16 mouse cellular contexts compared by ENCODE assay signal in the genomic region with DNA sequence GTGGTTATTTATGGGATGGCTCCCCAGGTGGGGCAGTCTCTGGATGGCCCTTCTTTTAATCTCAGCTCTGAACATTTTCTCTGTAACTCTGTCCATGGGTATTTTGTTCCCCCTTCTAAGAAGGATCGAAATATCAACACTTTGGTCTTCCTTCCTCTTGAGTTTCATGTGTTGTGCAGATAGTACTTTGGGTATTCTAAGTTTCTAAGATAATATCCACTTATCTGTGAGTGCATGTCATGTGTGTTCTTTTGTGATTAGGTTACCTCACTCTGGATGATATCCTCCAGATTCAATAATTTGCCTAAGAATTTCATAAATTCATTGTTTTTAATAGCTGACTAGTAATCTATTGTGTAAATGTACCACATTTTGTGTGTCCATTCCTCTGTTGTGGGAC.
"Had no signal": no experiment of that assay in that cellular context is flagged by ENCODE, and none has a peak within 500 bp of the region (broad histone marks: within the 10 kb centered on the region; RNA-seq: fewer than 3 reads in every experiment).

No protein-coding gene starts in this region.

- H3K4me1 ChIP-seq: neural tube, embryonic 13.5 days; neural tube, embryonic 15.5 days; stomach, embryonic 15.5 days had no signal

- DNase-seq: retina, postnatal 1 day; right cerebral cortex, adult 18-20 months; right cerebral cortex, postnatal 14 days; right cerebral cortex, postnatal 25 days; right cerebral cortex, postnatal 4 days; spleen, adult 18-20 months; thymus, adult 18-20 months; thymus, adult 2 months; thymus, postnatal 14 days; thymus, postnatal 25 days; thymus, postnatal 36 days; thymus, postnatal 4 days had no signal

- H3K9ac ChIP-seq: neural tube, embryonic 13.5 days; neural tube, embryonic 15.5 days; stomach, embryonic 15.5 days had no signal

- H3K27me3 ChIP-seq: neural tube, embryonic 13.5 days; neural tube, embryonic 15.5 days; stomach, embryonic 15.5 days had no signal

- H3K4me3 ChIP-seq: neural tube, embryonic 13.5 days; neural tube, embryonic 15.5 days; stomach, embryonic 15.5 days had no signal

- H3K9me3 ChIP-seq: neural tube, embryonic 13.5 days; neural tube, embryonic 15.5 days; stomach, embryonic 15.5 days had no signal

- H3K27ac ChIP-seq: neural tube, embryonic 13.5 days; neural tube, embryonic 15.5 days; stomach, embryonic 15.5 days; stomach, postnatal 0 days had no signal

- H3K36me3 ChIP-seq: neural tube, embryonic 13.5 days; neural tube, embryonic 15.5 days; stomach, embryonic 15.5 days had no signal
